Mouse (Mus musculus) hindbrain, embryonic 11.5 days (tissue): ENCODE measurements around the gene Gm20388. TPM values are rescaled to one million over a fixed set of nuclear protein-coding genes. Genes with fewer than 3 reads are reported as not detected.
A peak's percentile ranks its signal among the peaks of the same experiment; 100 is the strongest.

Source experiments
- ATAC-seq: fragments of 200-750 bp; cut with Nextera tagmentation; 2 replicates; pipeline ENCODE4 v1.8.0; 2017; ENCODE audit warnings: mild to moderate bottlenecking, moderate TSS enrichment, moderate library complexity; ENCODE audit not compliant: low FRiP score
- DNase-seq: peaks from one replicate; pipeline ENCODE4 v3.0.0-alpha.2; 2015; ENCODE audit warnings: low spot score
- H3K27ac ChIP-seq: fragments of 300-500 bp; sonication (generic); 2 replicates; pipeline ENCODE4 v1.5.1; 2014; ENCODE audit warnings: mild to moderate bottlenecking, low read depth, low read length
- H3K27me3 ChIP-seq: fragments of 300-500 bp; sonication (generic); 2 replicates; pipeline ENCODE4 v1.6.1; 2014; ENCODE audit warnings: mild to moderate bottlenecking, low read length, moderate library complexity, mixed read lengths; ENCODE audit not compliant: control insufficient read depth, insufficient read depth
- H3K36me3 ChIP-seq: fragments of 300-500 bp; sonication (generic); 2 replicates; pipeline ENCODE4 v1.6.1; 2014; ENCODE audit warnings: mild to moderate bottlenecking, low read length, moderate library complexity, mixed read lengths; ENCODE audit not compliant: control insufficient read depth, insufficient read depth
- H3K4me1 ChIP-seq: fragments of 300-500 bp; sonication (generic); replicated peaks from 2 replicates; pipeline ENCODE4 v1.6.1; 2014; ENCODE audit warnings: low read length, mixed read lengths; ENCODE audit not compliant: control insufficient read depth, insufficient read depth
- H3K4me2 ChIP-seq: fragments of 300-500 bp; sonication (generic); replicated peaks from 2 replicates; pipeline ENCODE4 v1.6.1; 2014; ENCODE audit warnings: mild to moderate bottlenecking, low read depth, low read length
- H3K4me3 ChIP-seq: fragments of 300-500 bp; sonication (generic); 2 replicates; pipeline ENCODE4 v1.5.1; 2014; ENCODE audit warnings: low read depth, low read length
- H3K9ac ChIP-seq: fragments of 300-500 bp; sonication (generic); 2 replicates; pipeline ENCODE4 v1.6.1; 2014; ENCODE audit warnings: low read depth, low read length
- H3K9me3 ChIP-seq: fragments of 300-500 bp; sonication (generic); 2 replicates; pipeline ENCODE4 v1.6.1; 2016; ENCODE audit warnings: low read length; ENCODE audit not compliant: control insufficient read depth
- WGBS: fragments of 180-500 bp; shearing (Covaris S2); extraction: QIAGEN DNeasy Blood & Tissue Kit; methylation state at CpG from one replicate; pipeline ENCODE4 v1.1.7; 2014; 5-methylcytosine and 5-hydroxymethylcytosine counted together
- polyA plus RNA-seq: library from polyadenylated mRNA; unstranded; fragments of >200 nt; fragmentation: Nextera tagmentation; extraction: Ambion mirVana; gene quantifications from 2 replicates; pipeline ENCODE4 v1.2.1, GENCODE M21; 2014

Gm20388 gene
- polyA plus RNA-seq, 1 experiment from 2014 or later: 11.8 TPM

- H3K4me3 ChIP-seq: no peak overlapping the region
- no peaks in the 10 kb centered on the region for H3K27me3 ChIP-seq
- no peak overlapping the region for H3K27ac ChIP-seq
- H3K4me2 ChIP-seq: no peak overlapping the region
- ATAC-seq (no peak), DNase-seq (no peak)
- no peak overlapping the region for H3K9ac ChIP-seq
- 89% methylated on average over 1 of the region's 1 CpGs for WGBS
- H3K36me3 ChIP-seq: no peaks in the 10 kb centered on the region
- H3K9me3 ChIP-seq: no peaks in the 10 kb centered on the region
- H3K4me1 ChIP-seq: no peaks in the 10 kb centered on the region
Measured at GRCm38 (mm10) chr8:122784756-122785155, 2874.1 kb downstream of the Gm20388 start.

GRCm38 (mm10) chr8:122789796-122790195 lies 2879.2 kb downstream of the Gm20388 start:
- Histone ChIP-seq H3K27me3 (no peaks in the 10 kb centered on the region), H3K4me3 (no peak overlapping the region), H3K9me3 (no peaks in the 10 kb centered on the region), H3K27ac (no peak overlapping the region), H3K36me3 (no peaks in the 10 kb centered on the region), H3K4me1 (0 out of 2 replicates have a peak, but pooled peaks cover 2% of the 10 kb centered on the region), H3K4me2 (no peak overlapping the region), H3K9ac (no peak overlapping the region)
- DNase-seq: no peak
- 92% methylated on average over 5 of the region's 5 CpGs for WGBS
- ATAC-seq: no peak

DNA sequence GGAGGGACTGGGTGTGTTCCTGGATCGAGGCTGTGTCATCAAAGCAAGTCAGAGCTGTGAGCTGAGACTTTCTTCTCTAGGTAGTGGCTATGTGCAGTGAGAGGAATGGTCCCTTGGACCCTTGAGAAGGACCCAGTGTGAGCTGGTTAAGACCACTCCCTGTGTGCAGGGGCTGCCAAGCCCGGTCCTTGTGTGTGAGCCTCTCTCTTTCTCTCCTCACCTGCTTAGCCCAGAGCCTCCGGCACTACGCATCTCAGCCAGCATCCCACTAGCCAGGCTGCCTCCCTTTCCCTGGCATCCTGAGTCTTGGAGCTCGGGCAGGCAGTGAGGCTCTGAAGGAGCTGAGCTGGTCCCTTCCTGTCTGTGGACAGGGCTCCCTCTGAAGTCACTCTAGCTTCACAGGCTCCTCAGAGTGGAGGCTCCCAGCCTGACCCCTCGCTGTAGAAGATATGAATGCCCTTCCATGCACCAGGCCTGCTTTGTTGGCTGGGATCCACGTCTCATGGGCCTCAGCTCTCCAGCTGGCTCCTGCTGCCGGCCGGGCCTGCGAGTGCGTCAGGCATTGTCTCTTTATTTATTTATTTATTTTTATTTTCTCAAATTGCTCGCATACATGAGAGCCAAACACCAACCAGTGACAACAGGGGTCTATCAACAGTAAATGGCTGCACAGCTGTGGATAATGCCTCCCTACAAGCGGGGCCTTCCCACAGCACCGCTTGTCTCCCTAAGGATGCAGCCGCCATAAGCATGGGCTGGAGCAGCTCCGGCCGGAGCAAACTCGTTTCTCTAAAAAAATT lies 2882.9 kb downstream of the Gm20388 start:
- WGBS: 80% methylated on average over 18 of the region's 18 CpGs
- Histone ChIP-seq H3K36me3 (no peaks in the 10 kb centered on the region), H3K27me3 (no peaks in the 10 kb centered on the region), H3K4me2 (no peak overlapping the region), H3K27ac (peak overlapping the region; percentile 72), H3K4me3 (no peak overlapping the region), H3K9ac (peak overlapping the region; percentile 17; the same call in 1 of the 2 replicates), H3K4me1 (0 out of 2 replicates have a peak, but pooled peaks cover 2% of the 10 kb centered on the region), H3K9me3 (no peaks in the 10 kb centered on the region)
- no peak for DNase-seq
- ATAC-seq: 0 out of 2 replicates have a peak, but pooled peaks have one; percentile 25

DNA sequence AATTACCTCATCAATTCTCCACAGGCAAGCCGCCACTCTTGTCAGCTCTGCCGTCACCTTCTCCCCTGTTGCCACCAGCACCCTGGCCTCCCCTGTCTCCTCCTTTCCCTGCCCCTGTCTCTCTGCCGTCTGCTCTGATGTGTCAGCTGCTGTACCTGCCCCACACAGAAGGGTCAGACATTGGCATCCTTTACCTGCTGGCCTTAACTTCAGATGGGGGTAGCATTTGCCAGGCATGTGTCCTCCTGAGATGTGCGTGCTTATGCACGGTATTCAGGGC lies 2883.5 kb downstream of the Gm20388 start:
- WGBS: 81% methylated on average over 5 of the region's 5 CpGs
- no peak overlapping the region; the same call in 1 of the 2 replicates for H3K9ac ChIP-seq
- no peaks in the 10 kb centered on the region for H3K27me3 ChIP-seq
- no peaks in the 10 kb centered on the region for H3K36me3 ChIP-seq
- ATAC-seq: no peak
- no peak for DNase-seq
- no peak overlapping the region for H3K4me2 ChIP-seq
- H3K9me3 ChIP-seq: no peaks in the 10 kb centered on the region
- H3K4me1 ChIP-seq: 0 out of 2 replicates have a peak, but pooled peaks cover 2% of the 10 kb centered on the region
- H3K27ac ChIP-seq: peak overlapping the region; percentile 72
- no peak overlapping the region for H3K4me3 ChIP-seq

GRCm38 (mm10) chr8:122803906-122804761 lies 2893.5 kb downstream of the Gm20388 start:
- Histone ChIP-seq H3K4me3 (no peak overlapping the region), H3K4me2 (no peak overlapping the region), H3K4me1 (peaks cover 19% of the 10 kb centered on the region), H3K27me3 (no peaks in the 10 kb centered on the region), H3K36me3 (no peaks in the 10 kb centered on the region), H3K27ac (peak overlapping the region; percentile 78), H3K9ac (0 out of 2 replicates have a peak overlapping the region, but pooled peaks have one; percentile 23), H3K9me3 (no peaks in the 10 kb centered on the region)
- WGBS: 14% methylated on average over 15 of the region's 15 CpGs
- peak; percentile 60 for DNase-seq
- ATAC-seq: peak; percentile 89

- no peaks in the 10 kb centered on the region for H3K27me3 ChIP-seq
- H3K9me3 ChIP-seq: no peaks in the 10 kb centered on the region
- no peak overlapping the region for H3K4me3 ChIP-seq
- 0 out of 2 replicates have a peak overlapping the region, but pooled peaks have one; percentile 3 for H3K9ac ChIP-seq
- H3K4me2 ChIP-seq: no peak overlapping the region
- H3K27ac ChIP-seq: no peak overlapping the region
- peaks cover 19% of the 10 kb centered on the region for H3K4me1 ChIP-seq
- no peak for DNase-seq
- H3K36me3 ChIP-seq: no peaks in the 10 kb centered on the region
- ATAC-seq: no peak
- 30% methylated on average over 3 of the region's 3 CpGs for WGBS
Measured at GRCm38 (mm10) chr8:122805349-122805748, 2894.7 kb downstream of the Gm20388 start.

DNA sequence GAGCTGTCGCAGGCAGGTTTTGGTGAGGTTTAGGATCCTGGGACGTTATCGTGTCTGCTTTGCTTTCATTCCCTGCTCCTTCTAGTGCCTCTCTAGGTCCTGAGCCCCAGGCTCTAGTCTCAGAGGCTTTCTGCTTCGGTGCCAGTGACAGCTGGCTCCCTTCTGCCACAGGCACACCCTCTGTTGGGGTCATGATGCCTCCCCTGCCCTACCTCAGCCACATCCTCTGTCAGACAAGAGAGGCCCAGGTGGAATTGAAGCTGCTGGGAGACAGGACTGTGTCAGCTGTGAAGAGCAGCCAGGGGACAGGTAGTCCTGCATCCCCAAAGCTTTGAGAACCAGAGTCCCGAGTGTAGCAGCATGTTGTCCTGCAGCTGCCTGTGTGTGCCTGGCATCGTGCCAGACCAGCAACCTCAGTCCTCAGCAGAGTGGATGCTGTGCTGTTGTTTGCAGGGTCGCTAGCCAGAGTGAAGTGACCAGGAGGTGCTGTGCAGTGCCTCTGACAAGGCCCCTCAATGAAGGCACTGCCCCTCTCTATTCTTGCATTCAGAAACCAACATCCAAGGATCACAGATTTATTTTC lies 2896.4 kb downstream of the Gm20388 start:
- Histone ChIP-seq H3K36me3 (no peaks in the 10 kb centered on the region), H3K4me2 (no peak overlapping the region), H3K27me3 (no peaks in the 10 kb centered on the region), H3K9ac (peak overlapping the region; percentile 40; the same call in 1 of the 2 replicates), H3K27ac (peak overlapping the region; percentile 65), H3K4me1 (peaks cover 21% of the 10 kb centered on the region), H3K9me3 (no peaks in the 10 kb centered on the region), H3K4me3 (no peak overlapping the region)
- WGBS: 74% methylated on average over 7 of the region's 7 CpGs
- DNase-seq (no peak), ATAC-seq (no peak)

DNA sequence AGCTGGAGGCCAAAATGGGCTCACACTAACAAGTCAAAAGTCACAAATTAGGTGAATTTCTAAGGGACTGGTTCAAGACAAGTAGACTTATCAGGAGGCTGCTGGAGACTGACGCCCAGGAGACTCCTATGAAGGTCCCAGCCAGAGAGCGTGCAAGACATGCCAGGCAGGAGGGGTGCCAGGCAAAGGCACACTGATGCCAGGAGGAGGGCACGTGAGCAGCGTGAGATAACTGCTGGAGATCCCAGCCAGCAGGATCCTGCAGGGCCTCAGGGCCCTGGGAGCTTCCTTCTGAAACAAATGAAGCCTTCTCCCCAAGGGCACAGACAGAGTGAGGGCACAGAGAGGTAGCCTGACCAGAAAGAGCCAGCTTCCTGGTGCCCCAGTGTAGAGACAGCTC lies 2897.3 kb downstream of the Gm20388 start:
- H3K27ac ChIP-seq: no peak overlapping the region
- no peak for DNase-seq
- 87% methylated on average over 4 of the region's 4 CpGs for WGBS

More for the DNA sequence above, 2897.3 kb downstream of the Gm20388 start:
- no peak for ATAC-seq
- H3K36me3 ChIP-seq: no peaks in the 10 kb centered on the region
- H3K4me2 ChIP-seq: no peak overlapping the region
- peaks cover 21% of the 10 kb centered on the region for H3K4me1 ChIP-seq
- H3K9ac ChIP-seq: no peak overlapping the region
- no peaks in the 10 kb centered on the region for H3K9me3 ChIP-seq
- no peak overlapping the region for H3K4me3 ChIP-seq
- no peaks in the 10 kb centered on the region for H3K27me3 ChIP-seq
